Mouse (Mus musculus): ENCODE results near the gene Gchfr. TPM values are rescaled to one million over a fixed set of nuclear protein-coding genes. Genes with fewer than 3 reads are reported as not detected.

Gchfr gene
- polyA plus RNA-seq, 1 experiment, result 2.2 TPM

GRCm38 (mm10) chr2:119194140-119194539, 26.6 kb downstream of the Gchfr start:
- H3K27me3 ChIP-seq (ENCODE audit: control insufficient read depth, insufficient read depth, low read length, poor library complexity, severe bottlenecking), result no peaks in the 10 kb centered on the region
- H3K27ac ChIP-seq (ENCODE audit: insufficient read depth, low read length), result no peak overlapping the region
- H3K9ac ChIP-seq (ENCODE audit: low read depth, poor library complexity, severe bottlenecking), result no peak overlapping the region
- H3K36me3 ChIP-seq (ENCODE audit: control insufficient read depth, insufficient read depth, low read length, poor library complexity, severe bottlenecking), result no peaks in the 10 kb centered on the region
- H3K9me3 ChIP-seq (replicated peaks; ENCODE audit: control insufficient read depth, insufficient read depth, low read length, poor library complexity, severe bottlenecking), result no peaks in the 10 kb centered on the region
- peaks cover 2% of the 10 kb centered on the region for H3K4me1 ChIP-seq (ENCODE audit: control insufficient read depth, insufficient read depth, low read length)
- no peak for TF ChIP-seq POLR2A (IDR thresholded peaks at IDR 0.05; ENCODE audit: insufficient read depth, low read length)
- no peak for TF ChIP-seq EP300 (IDR thresholded peaks at IDR 0.05; ENCODE audit: insufficient read depth, low read depth, low read length)
- no peak for TF ChIP-seq CTCF (IDR thresholded peaks at IDR 0.05; ENCODE audit: low read depth, low read length)
- no peak overlapping the region for H3K4me3 ChIP-seq (ENCODE audit: low read depth, low read length)

- H3K9me3 ChIP-seq (replicated peaks; ENCODE audit: control insufficient read depth, insufficient read depth, low read length, poor library complexity, severe bottlenecking), result no peaks in the 10 kb centered on the region
- TF ChIP-seq POLR2A (IDR thresholded peaks at IDR 0.05; ENCODE audit: insufficient read depth, low read length), result no peak
- no peak for TF ChIP-seq CTCF (IDR thresholded peaks at IDR 0.05; ENCODE audit: low read depth, low read length)
- TF ChIP-seq EP300 (IDR thresholded peaks at IDR 0.05; ENCODE audit: insufficient read depth, low read depth, low read length), result no peak
- H3K4me3 ChIP-seq (ENCODE audit: low read depth, low read length), result no peak overlapping the region
- H3K9ac ChIP-seq (ENCODE audit: low read depth, poor library complexity, severe bottlenecking), result peak overlapping the region; percentile 24; the same call in 1 of the 2 replicates
- peaks cover 2% of the 10 kb centered on the region for H3K4me1 ChIP-seq (ENCODE audit: control insufficient read depth, insufficient read depth, low read length)
- no peaks in the 10 kb centered on the region for H3K36me3 ChIP-seq (ENCODE audit: control insufficient read depth, insufficient read depth, low read length, poor library complexity, severe bottlenecking)
- H3K27ac ChIP-seq (ENCODE audit: insufficient read depth, low read length), result peak overlapping the region; percentile 39; the same call in 1 of the 2 replicates
- no peaks in the 10 kb centered on the region for H3K27me3 ChIP-seq (ENCODE audit: control insufficient read depth, insufficient read depth, low read length, poor library complexity, severe bottlenecking)
Observed at GRCm38 (mm10) chr2:119196316-119197108, 28.9 kb downstream of the Gchfr start.

- Histone ChIP-seq H3K4me1 (ENCODE audit: control insufficient read depth, insufficient read depth, low read length) (peaks cover 2% of the 10 kb centered on the region), H3K4me3 (ENCODE audit: low read depth, low read length) (no peak overlapping the region), H3K9me3 (replicated peaks; ENCODE audit: control insufficient read depth, insufficient read depth, low read length, poor library complexity, severe bottlenecking) (no peaks in the 10 kb centered on the region), H3K27me3 (ENCODE audit: control insufficient read depth, insufficient read depth, low read length, poor library complexity, severe bottlenecking) (no peaks in the 10 kb centered on the region), H3K27ac (ENCODE audit: insufficient read depth, low read length) (no peak overlapping the region), H3K36me3 (ENCODE audit: control insufficient read depth, insufficient read depth, low read length, poor library complexity, severe bottlenecking) (no peaks in the 10 kb centered on the region), H3K9ac (ENCODE audit: low read depth, poor library complexity, severe bottlenecking) (no peak overlapping the region)
- TF ChIP-seq POLR2A (IDR thresholded peaks at IDR 0.05; ENCODE audit: insufficient read depth, low read length), result no peak
- TF ChIP-seq CTCF (IDR thresholded peaks at IDR 0.05; ENCODE audit: low read depth, low read length), result no peak
- TF ChIP-seq EP300 (IDR thresholded peaks at IDR 0.05; ENCODE audit: insufficient read depth, low read depth, low read length), result no peak
Observed at GRCm38 (mm10) chr2:119197493-119197892, 29.9 kb downstream of the Gchfr start.

GRCm38 (mm10) chr2:119198049-119198448, 30.5 kb downstream of the Gchfr start:
- H3K27ac ChIP-seq (ENCODE audit: insufficient read depth, low read length), result no peak overlapping the region
- H3K4me1 ChIP-seq (ENCODE audit: control insufficient read depth, insufficient read depth, low read length), result peaks cover 2% of the 10 kb centered on the region
- no peak for TF ChIP-seq EP300 (IDR thresholded peaks at IDR 0.05; ENCODE audit: insufficient read depth, low read depth, low read length)
- TF ChIP-seq POLR2A (IDR thresholded peaks at IDR 0.05; ENCODE audit: insufficient read depth, low read length), result no peak
- no peak for TF ChIP-seq CTCF (IDR thresholded peaks at IDR 0.05; ENCODE audit: low read depth, low read length)

GRCm38 (mm10) chr2:119198934-119199333, 31.4 kb downstream of the Gchfr start:
- Histone ChIP-seq H3K27me3 (ENCODE audit: control insufficient read depth, insufficient read depth, low read length, poor library complexity, severe bottlenecking) (no peaks in the 10 kb centered on the region), H3K9me3 (replicated peaks; ENCODE audit: control insufficient read depth, insufficient read depth, low read length, poor library complexity, severe bottlenecking) (no peaks in the 10 kb centered on the region), H3K4me3 (ENCODE audit: low read depth, low read length) (no peak overlapping the region), H3K36me3 (ENCODE audit: control insufficient read depth, insufficient read depth, low read length, poor library complexity, severe bottlenecking) (no peaks in the 10 kb centered on the region), H3K27ac (ENCODE audit: insufficient read depth, low read length) (no peak overlapping the region), H3K9ac (ENCODE audit: low read depth, poor library complexity, severe bottlenecking) (no peak overlapping the region), H3K4me1 (ENCODE audit: control insufficient read depth, insufficient read depth, low read length) (peaks cover 2% of the 10 kb centered on the region)
- TF ChIP-seq CTCF (IDR thresholded peaks at IDR 0.05; ENCODE audit: low read depth, low read length) (no peak), EP300 (IDR thresholded peaks at IDR 0.05; ENCODE audit: insufficient read depth, low read depth, low read length) (no peak), POLR2A (IDR thresholded peaks at IDR 0.05; ENCODE audit: insufficient read depth, low read length) (no peak)

More at GRCm38 (mm10) chr2:119198049-119198448, 30.5 kb downstream of the Gchfr start:
- H3K9ac ChIP-seq (ENCODE audit: low read depth, poor library complexity, severe bottlenecking), result no peak overlapping the region
- no peaks in the 10 kb centered on the region for H3K27me3 ChIP-seq (ENCODE audit: control insufficient read depth, insufficient read depth, low read length, poor library complexity, severe bottlenecking)
- H3K4me3 ChIP-seq (ENCODE audit: low read depth, low read length), result no peak overlapping the region
- H3K9me3 ChIP-seq (replicated peaks; ENCODE audit: control insufficient read depth, insufficient read depth, low read length, poor library complexity, severe bottlenecking), result no peaks in the 10 kb centered on the region
- H3K36me3 ChIP-seq (ENCODE audit: control insufficient read depth, insufficient read depth, low read length, poor library complexity, severe bottlenecking), result no peaks in the 10 kb centered on the region

- H3K36me3 ChIP-seq (ENCODE audit: control insufficient read depth, insufficient read depth, low read length, poor library complexity, severe bottlenecking), result no peaks in the 10 kb centered on the region
- no peak overlapping the region for H3K4me3 ChIP-seq (ENCODE audit: low read depth, low read length)
- no peak overlapping the region for H3K27ac ChIP-seq (ENCODE audit: insufficient read depth, low read length)
- TF ChIP-seq CTCF (IDR thresholded peaks at IDR 0.05; ENCODE audit: low read depth, low read length), result no peak
- TF ChIP-seq EP300 (IDR thresholded peaks at IDR 0.05; ENCODE audit: insufficient read depth, low read depth, low read length), result no peak
- no peak for TF ChIP-seq POLR2A (IDR thresholded peaks at IDR 0.05; ENCODE audit: insufficient read depth, low read length)
- no peaks in the 10 kb centered on the region for H3K27me3 ChIP-seq (ENCODE audit: control insufficient read depth, insufficient read depth, low read length, poor library complexity, severe bottlenecking)
- no peak overlapping the region for H3K9ac ChIP-seq (ENCODE audit: low read depth, poor library complexity, severe bottlenecking)
- no peaks in the 10 kb centered on the region for H3K9me3 ChIP-seq (replicated peaks; ENCODE audit: control insufficient read depth, insufficient read depth, low read length, poor library complexity, severe bottlenecking)
- H3K4me1 ChIP-seq (ENCODE audit: control insufficient read depth, insufficient read depth, low read length), result peaks cover 2% of the 10 kb centered on the region
Observed at GRCm38 (mm10) chr2:119202914-119203453, 35.4 kb downstream of the Gchfr start.

Data from ES-Bruce4 (cell line).